Mouse (Mus musculus): ENCODE results near the gene Slc25a24.
A peak's percentile ranks its signal among the peaks of the same experiment; 100 is the strongest.

Gene Slc25a24

GRCm38 (mm10) chr3:109122641-109123530 is at the start of gene Slc25a24:
Gene Slc25a24, plus strand, starts transcription at chr3:109123149.
- peak; percentile 50 for DNase-seq (ENCODE audit: low read depth)

- DNase-seq (ENCODE audit: low read depth), result no peak
Observed at GRCm38 (mm10) chr3:109080169-109080568, 42.8 kb upstream of the Slc25a24 start, which contains the start of gene Slc25a54. Gene Slc25a54, plus strand, starts transcription at chr3:109080469.

GRCm38 (mm10) chr3:109084418-109084817 is 38.5 kb upstream of the Slc25a24 start:
- DNase-seq (ENCODE audit: low read depth), result no peak

- DNase-seq (ENCODE audit: low read depth), result no peak
Observed at GRCm38 (mm10) chr3:109088460-109088859, 34.5 kb upstream of the Slc25a24 start.

- no peak for DNase-seq (ENCODE audit: low read depth)
Observed at GRCm38 (mm10) chr3:109104702-109105101, 18.2 kb upstream of the Slc25a24 start.

- peak; percentile 20 for DNase-seq (ENCODE audit: low read depth)
Observed at GRCm38 (mm10) chr3:109117136-109117535, 5.8 kb upstream of the Slc25a24 start.

GRCm38 (mm10) chr3:109119562-109119961 is 3.4 kb upstream of the Slc25a24 start:
- DNase-seq (ENCODE audit: low read depth), result no peak

- no peak for DNase-seq (ENCODE audit: low read depth)
Observed at GRCm38 (mm10) chr3:109119973-109120372, 3.0 kb upstream of the Slc25a24 start.

GRCm38 (mm10) chr3:109123531-109123981 is 607 bp downstream of the Slc25a24 start:
- peak; percentile 70 for DNase-seq (ENCODE audit: low read depth)

GRCm38 (mm10) chr3:109124091-109124490 is 1.1 kb downstream of the Slc25a24 start:
- DNase-seq (ENCODE audit: low read depth), result peak; percentile 85

- DNase-seq (ENCODE audit: low read depth), result peak; percentile 11
Observed at GRCm38 (mm10) chr3:109125531-109125930, 2.6 kb downstream of the Slc25a24 start.

GRCm38 (mm10) chr3:109129768-109130167 is 6.8 kb downstream of the Slc25a24 start:
- peak; percentile 13 for DNase-seq (ENCODE audit: low read depth)

GRCm38 (mm10) chr3:109132966-109133365 is 10.0 kb downstream of the Slc25a24 start:
- DNase-seq (ENCODE audit: low read depth), result no peak

GRCm38 (mm10) chr3:109134036-109134435 is 11.1 kb downstream of the Slc25a24 start:
- DNase-seq (ENCODE audit: low read depth), result no peak

GRCm38 (mm10) chr3:109135352-109135751 is 12.4 kb downstream of the Slc25a24 start:
- DNase-seq (ENCODE audit: low read depth), result peak; percentile 67

- DNase-seq (ENCODE audit: low read depth), result no peak
Observed at GRCm38 (mm10) chr3:109152561-109152960, 29.6 kb downstream of the Slc25a24 start.

- peak; percentile 54 for DNase-seq (ENCODE audit: low read depth)
Observed at GRCm38 (mm10) chr3:109153410-109153809, 30.5 kb downstream of the Slc25a24 start.

GRCm38 (mm10) chr3:109155926-109156669 is 33.1 kb downstream of the Slc25a24 start:
- DNase-seq (ENCODE audit: low read depth), result peak; percentile 57

- no peak for DNase-seq (ENCODE audit: low read depth)
Observed at GRCm38 (mm10) chr3:109157481-109157880, 34.5 kb downstream of the Slc25a24 start.

GRCm38 (mm10) chr3:109164088-109164487 is 41.1 kb downstream of the Slc25a24 start:
- no peak for DNase-seq (ENCODE audit: low read depth)

- DNase-seq (ENCODE audit: low read depth), result no peak
Observed at GRCm38 (mm10) chr3:109164644-109165043, 41.7 kb downstream of the Slc25a24 start.

GRCm38 (mm10) chr3:109165214-109165829 is 42.4 kb downstream of the Slc25a24 start:
- peak; percentile 97 for DNase-seq (ENCODE audit: low read depth)

Measured in 416B (cell line).